Mouse (Mus musculus) leukemia stem cell, adult 10-12 weeks (primary cell): Measurements from ENCODE around the gene Zfp945. TPM values are rescaled to one million over a fixed set of nuclear protein-coding genes. Genes with fewer than 3 reads are reported as not detected.

ENCODE experiments used
- polyA plus RNA-seq: library from polyadenylated mRNA; stranded (reverse); fragments of >175 nt; gene quantifications from 2 replicates; pipeline ENCODE4 v1.2.3, GENCODE M21; 2012; ENCODE audit warnings: low replicate concordance

The Zfp945 gene
- polyA plus RNA-seq, result 0.16 TPM in 1 of 2 replicates, not detected in the other

GRCm38 (mm10) chr17:22866845-22867481, at the start of gene Zfp945:
Gene Zfp945, minus strand, starts transcription at chr17:22867134.

Other genes with a start within 250 kb of the Zfp945 start
- 0.02 TPM in 1 of 2 replicates, not detected in the other for gene Vmn2r113, start 75.8 kb upstream of the Zfp945 start, polyA plus RNA-seq
- gene Vmn2r-ps130, start 194.0 kb upstream of the Zfp945 start, polyA plus RNA-seq, result not detected in 2 replicates